Mouse (Mus musculus): ENCODE measurements around the gene Npepps. TPM values are rescaled to one million over a fixed set of nuclear protein-coding genes. Genes with fewer than 3 reads are reported as not detected.
A peak's percentile ranks its signal among the peaks of the same experiment; 100 is the strongest.

Npepps gene
- total RNA-seq, 4 experiments from 2014 or later: 78.1 to 82.3 (median 79.1) TPM

- DNase-seq (ENCODE audit: low spot score): peak; percentile 97
These were observed 93.3 kb downstream of the Npepps start for GRCm38 (mm10) chr11:97186947-97187763.

- DNase-seq (ENCODE audit: low spot score): no peak
These were observed 94.5 kb downstream of the Npepps start for GRCm38 (mm10) chr11:97185704-97186614.

GRCm38 (mm10) chr11:97184875-97185274, 95.6 kb downstream of the Npepps start:
- no peak for DNase-seq (ENCODE audit: low spot score)

- no peak for DNase-seq (ENCODE audit: low spot score)
These were observed 98.0 kb downstream of the Npepps start for GRCm38 (mm10) chr11:97182446-97182845.

- DNase-seq (ENCODE audit: low spot score): no peak
These were observed 99.4 kb downstream of the Npepps start for GRCm38 (mm10) chr11:97181061-97181460.

GRCm38 (mm10) chr11:97178198-97178597, 102.2 kb downstream of the Npepps start:
- no peak for DNase-seq (ENCODE audit: low spot score)

GRCm38 (mm10) chr11:97176851-97177250, 103.6 kb downstream of the Npepps start:
- peak; percentile 36 for DNase-seq (ENCODE audit: low spot score)

- no peak for DNase-seq (ENCODE audit: low spot score)
These were observed 104.9 kb downstream of the Npepps start for GRCm38 (mm10) chr11:97175499-97175898.

GRCm38 (mm10) chr11:97160341-97160740, 120.1 kb downstream of the Npepps start:
- DNase-seq (ENCODE audit: low spot score): no peak

- no peak for DNase-seq (ENCODE audit: low spot score)
These were observed 123.4 kb downstream of the Npepps start for GRCm38 (mm10) chr11:97156999-97157398.

Other genes starting within 250 kb of the Npepps start
- under 1 TPM in 2 of 4 experiments, not detected in 2; 0.26 to 0.33 TPM for gene Lrrc46, start 239.2 kb downstream of the Npepps start, total RNA-seq (2022)
- 100 to 1,000 TPM in 2 of 4 experiments, 10 to 100 TPM in 2; 80.1 to 101 (median 97.6) TPM for gene Mrpl10, start 239.1 kb downstream of the Npepps start, total RNA-seq (2022)
- gene Osbpl7, start 230.0 kb downstream of the Npepps start, total RNA-seq (2022): 1 to 10 TPM; 3.4 to 5.3 (median 3.9) TPM
- gene Tbx21, start 165.3 kb downstream of the Npepps start, total RNA-seq (2022): under 1 TPM in 1 of 4 experiments, not detected in 3; 0.16 TPM
- 10 to 100 TPM; 12.2 to 14.9 (median 13.9) TPM for gene Tbkbp1, start 129.1 kb downstream of the Npepps start, total RNA-seq (2022)
- 10 to 100 TPM; 78.7 to 80.0 (median 79.7) TPM for gene Kpnb1, start 92.8 kb downstream of the Npepps start, total RNA-seq (2022)
- 10 to 100 TPM; 49.9 to 64.7 (median 56.9) TPM for gene Mrpl45, start 35.1 kb upstream of the Npepps start, total RNA-seq (2022)
- gene Gpr179, start 71.4 kb upstream of the Npepps start, total RNA-seq (2022): under 1 TPM in 3 of 4 experiments, not detected in 1; 0.06 to 0.12 (median 0.06) TPM
- gene Socs7, start 81.9 kb upstream of the Npepps start, total RNA-seq (2022): 10 to 100 TPM; 19.2 to 23.4 (median 20.0) TPM
- gene Arhgap23, start 134.9 kb upstream of the Npepps start, total RNA-seq (2022): 10 to 100 TPM; 13.3 to 14.9 (median 14.0) TPM
- not detected for gene 4933428G20Rik, start 219.7 kb upstream of the Npepps start, total RNA-seq (2022)